Mouse (Mus musculus) cerebellum, adult 11 months (tissue): Measurements from ENCODE around the gene Glud1.
"Not testable (repeated sequence)": the region's sequence is repeated elsewhere in the genome, so short reads cannot be mapped to it uniquely, and the experiment has no call there.

Source experiments
- DNase-seq: peaks from one replicate; pipeline ENCODE4 v3.0.0; 2022

Gene Glud1

GRCm38 (mm10) chr14:34312339-34313048, 2.0 kb downstream of the Glud1 start:
- DNase-seq = no peak

GRCm38 (mm10) chr14:34313612-34314011, 3.1 kb downstream of the Glud1 start:
- no peak for DNase-seq

GRCm38 (mm10) chr14:34314383-34314782, 3.9 kb downstream of the Glud1 start:
- DNase-seq = not testable (repeated sequence)

- DNase-seq = no peak
These were observed 4.3 kb downstream of the Glud1 start for GRCm38 (mm10) chr14:34314796-34315195.

GRCm38 (mm10) chr14:34316346-34316745, 5.8 kb downstream of the Glud1 start:
- no peak for DNase-seq

GRCm38 (mm10) chr14:34317431-34317830, 6.9 kb downstream of the Glud1 start:
- DNase-seq = no peak

- DNase-seq = no peak
These were observed 7.6 kb downstream of the Glud1 start for GRCm38 (mm10) chr14:34318113-34318512.

GRCm38 (mm10) chr14:34323576-34324085, 13.1 kb downstream of the Glud1 start:
- no peak for DNase-seq

GRCm38 (mm10) chr14:34326606-34327005, 16.1 kb downstream of the Glud1 start:
- DNase-seq = no peak

- no peak for DNase-seq
These were observed 17.1 kb downstream of the Glud1 start for GRCm38 (mm10) chr14:34327618-34328017.

- DNase-seq = no peak
These were observed 20.2 kb downstream of the Glud1 start for GRCm38 (mm10) chr14:34330657-34331158.

- no peak for DNase-seq
These were observed 21.4 kb downstream of the Glud1 start for GRCm38 (mm10) chr14:34331886-34332285.

GRCm38 (mm10) chr14:34332476-34332875, 21.9 kb downstream of the Glud1 start:
- DNase-seq = no peak

GRCm38 (mm10) chr14:34339446-34339845, 28.9 kb downstream of the Glud1 start:
- no peak for DNase-seq

- DNase-seq = no peak
These were observed 31.5 kb downstream of the Glud1 start for GRCm38 (mm10) chr14:34341993-34342392.

GRCm38 (mm10) chr14:34343078-34343477, 32.6 kb downstream of the Glud1 start:
- no peak for DNase-seq

GRCm38 (mm10) chr14:34344361-34344760, 33.8 kb downstream of the Glud1 start:
- no peak for DNase-seq

GRCm38 (mm10) chr14:34345771-34346566, 35.4 kb downstream of the Glud1 start:
- DNase-seq = no peak

GRCm38 (mm10) chr14:34347084-34347483, 36.6 kb downstream of the Glud1 start:
- DNase-seq = no peak

- no peak for DNase-seq
These were observed 37.8 kb downstream of the Glud1 start for GRCm38 (mm10) chr14:34348301-34348700.

- no peak for DNase-seq
These were observed 38.5 kb downstream of the Glud1 start for GRCm38 (mm10) chr14:34349007-34349406.

GRCm38 (mm10) chr14:34351660-34352059, 41.1 kb downstream of the Glud1 start:
- no peak for DNase-seq

GRCm38 (mm10) chr14:34352523-34352922, 42.0 kb downstream of the Glud1 start:
- DNase-seq = no peak

- no peak for DNase-seq
These were observed 42.8 kb downstream of the Glud1 start for GRCm38 (mm10) chr14:34353326-34353725.
